Mouse (Mus musculus) ovary, postnatal 36 days (tissue): Measurements from ENCODE around the gene Angptl7.

Source experiments
- DNase-seq: peaks from one replicate; pipeline ENCODE4 v3.0.0; 2022; ENCODE audit warnings: low spot score, mixed read lengths

The Angptl7 gene

DNA sequence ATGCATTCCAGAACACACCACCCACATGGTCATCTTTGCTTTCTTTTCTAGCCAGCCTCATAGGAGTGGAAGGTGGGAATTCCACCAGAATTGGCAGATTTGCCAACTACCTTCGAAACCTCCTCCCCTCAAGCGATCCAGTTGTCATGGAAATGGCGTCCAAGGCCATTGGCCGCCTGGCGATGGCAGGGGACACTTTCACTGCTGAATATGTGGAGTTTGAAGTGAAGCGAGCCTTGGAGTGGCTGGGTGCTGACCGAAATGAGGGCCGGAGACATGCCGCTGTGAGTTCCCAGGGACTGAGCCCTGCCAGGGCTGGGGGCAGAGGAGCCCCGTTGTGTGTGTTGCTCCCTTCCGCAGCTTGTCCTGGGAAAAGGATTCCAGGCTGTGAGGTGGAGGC lies 46.6 kb downstream of the Angptl7 start:
- no peak for DNase-seq

DNA sequence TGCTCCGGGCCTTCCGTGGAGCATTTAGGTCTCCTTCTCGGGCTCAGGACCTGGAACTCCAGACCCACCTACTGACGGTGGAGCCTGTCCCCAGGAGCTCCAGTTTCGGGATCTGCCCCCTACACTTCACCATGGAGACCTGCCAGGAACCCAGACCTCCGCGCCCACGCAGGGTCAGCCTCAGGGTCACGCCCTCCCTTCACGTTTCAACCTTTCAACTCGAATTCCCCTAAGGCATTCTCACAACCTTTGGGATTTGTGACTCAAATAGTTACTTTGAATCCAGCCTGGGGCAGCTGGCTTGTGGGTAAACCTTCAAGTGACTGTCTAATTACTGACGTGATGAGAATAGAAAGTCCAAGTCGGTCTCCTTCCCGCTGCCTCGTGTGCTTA lies 51.4 kb downstream of the Angptl7 start:
- DNase-seq: no peak

- DNase-seq: peak; percentile 91
Observed at GRCm38 (mm10) chr4:148448179-148448852, 51.9 kb downstream of the Angptl7 start, which contains the start of gene Mtor. Gene Mtor (plus strand): TSS chr4:148448611.
